Mouse (Mus musculus): ENCODE results near the gene Snx14.

The Snx14 gene

GRCm38 (mm10) chr9:88380542-88380941 lies 58.2 kb downstream of the Snx14 start:
- DNase-seq (ENCODE audit: low spot score): no peak

- no peak for DNase-seq (ENCODE audit: low spot score)
Observed at GRCm38 (mm10) chr9:88380076-88380475, 58.7 kb downstream of the Snx14 start.

GRCm38 (mm10) chr9:88379057-88379456 lies 59.7 kb downstream of the Snx14 start:
- DNase-seq (ENCODE audit: low spot score): no peak

GRCm38 (mm10) chr9:88377483-88377882 lies 61.3 kb downstream of the Snx14 start:
- DNase-seq (ENCODE audit: low spot score): no peak

- no peak for DNase-seq (ENCODE audit: low spot score)
Observed at GRCm38 (mm10) chr9:88373001-88373400, 65.8 kb downstream of the Snx14 start.

GRCm38 (mm10) chr9:88371201-88371600 lies 67.6 kb downstream of the Snx14 start:
- no peak for DNase-seq (ENCODE audit: low spot score)

- DNase-seq (ENCODE audit: low spot score): no peak
Observed at GRCm38 (mm10) chr9:88369666-88370065, 69.1 kb downstream of the Snx14 start.

GRCm38 (mm10) chr9:88368476-88368875 lies 70.3 kb downstream of the Snx14 start:
- DNase-seq (ENCODE audit: low spot score): no peak

- DNase-seq (ENCODE audit: low spot score): no peak
Observed at GRCm38 (mm10) chr9:88367751-88368150, 71.0 kb downstream of the Snx14 start.

- no peak for DNase-seq (ENCODE audit: low spot score)
Observed at GRCm38 (mm10) chr9:88367322-88367721, 71.4 kb downstream of the Snx14 start.

- DNase-seq (ENCODE audit: low spot score): no peak
Observed at GRCm38 (mm10) chr9:88366819-88367218, 71.9 kb downstream of the Snx14 start.

- no peak for DNase-seq (ENCODE audit: low spot score)
Observed at GRCm38 (mm10) chr9:88366308-88366707, 72.5 kb downstream of the Snx14 start.

GRCm38 (mm10) chr9:88363102-88363501 lies 75.7 kb downstream of the Snx14 start:
- no peak for DNase-seq (ENCODE audit: low spot score)

GRCm38 (mm10) chr9:88362055-88362850 lies 76.5 kb downstream of the Snx14 start:
- DNase-seq (ENCODE audit: low spot score): no peak

- DNase-seq (ENCODE audit: low spot score): no peak
Observed at GRCm38 (mm10) chr9:88361211-88361909, 77.4 kb downstream of the Snx14 start.

GRCm38 (mm10) chr9:88359140-88359539 lies 79.6 kb downstream of the Snx14 start:
- DNase-seq (ENCODE audit: low spot score): no peak

- DNase-seq (ENCODE audit: low spot score): no peak
Observed at GRCm38 (mm10) chr9:88357173-88357572, 81.6 kb downstream of the Snx14 start.

- DNase-seq (ENCODE audit: low spot score): no peak
Observed at GRCm38 (mm10) chr9:88353459-88353858, 85.3 kb downstream of the Snx14 start.

- no peak for DNase-seq (ENCODE audit: low spot score)
Observed at GRCm38 (mm10) chr9:88352741-88353140, 86.0 kb downstream of the Snx14 start.

GRCm38 (mm10) chr9:88351163-88351562 lies 87.6 kb downstream of the Snx14 start:
- no peak for DNase-seq (ENCODE audit: low spot score)

- no peak for DNase-seq (ENCODE audit: low spot score)
Observed at GRCm38 (mm10) chr9:88350317-88350716, 88.4 kb downstream of the Snx14 start.

GRCm38 (mm10) chr9:88348623-88349022 lies 90.1 kb downstream of the Snx14 start:
- no peak for DNase-seq (ENCODE audit: low spot score)

GRCm38 (mm10) chr9:88346857-88347256 lies 91.9 kb downstream of the Snx14 start:
- no peak for DNase-seq (ENCODE audit: low spot score)

All from retina, embryonic 14.5 days (tissue).